Mouse (Mus musculus): Measurements from ENCODE around the gene Furin. TPM values are rescaled to one million over a fixed set of nuclear protein-coding genes. Genes with fewer than 3 reads are reported as not detected.

The Furin gene
- polyA plus RNA-seq, 1 experiment from 2014 or later: 6.3 TPM

GRCm38 (mm10) chr7:80392119-80392518, 13.1 kb downstream of the Furin start:
- 94% methylated on average over 15 of the region's 15 CpGs for WGBS
- Histone ChIP-seq H3K36me3 (replicated peaks) (peaks cover 75% of the 10 kb centered on the region), H3K27me3 (replicated peaks; ENCODE audit: low read depth, poor library complexity, severe bottlenecking) (peaks cover 14% of the 10 kb centered on the region), H3K9me3 (no peaks in the 10 kb centered on the region), H3K27ac (replicated peaks) (no peak overlapping the region), H3K4me3 (no peak overlapping the region), H3K4me1 (peaks cover 19% of the 10 kb centered on the region)
- DNase-seq (ENCODE audit: low spot score): no peak

- Histone ChIP-seq H3K27me3 (replicated peaks; ENCODE audit: low read depth, poor library complexity, severe bottlenecking) (peaks cover 31% of the 10 kb centered on the region), H3K4me1 (peaks cover 31% of the 10 kb centered on the region), H3K4me3 (peak within 1 kb of the TSS; percentile 57), H3K36me3 (replicated peaks) (peaks cover 37% of the 10 kb centered on the region), H3K27ac (replicated peaks) (peak within 1 kb of the TSS; percentile 85), H3K9me3 (no peaks in the 10 kb centered on the region)
- peak; percentile 71 for DNase-seq (ENCODE audit: low spot score)
- whole genome bisulfite sequencing: 5% methylated on average over 33 of the region's 33 CpGs
Measured at GRCm38 (mm10) chr7:80387633-80388543, 17.3 kb downstream of the Furin start, which contains the start of gene Fes. Gene Fes (minus strand): TSS chr7:80387946.

GRCm38 (mm10) chr7:80387033-80387632, 18.1 kb downstream of the Furin start:
- Histone ChIP-seq H3K4me1 (peaks cover 39% of the 10 kb centered on the region), H3K36me3 (replicated peaks) (peaks cover 37% of the 10 kb centered on the region), H3K27ac (replicated peaks) (peak overlapping the region; percentile 85), H3K9me3 (no peaks in the 10 kb centered on the region), H3K27me3 (replicated peaks; ENCODE audit: low read depth, poor library complexity, severe bottlenecking) (peaks cover 38% of the 10 kb centered on the region), H3K4me3 (peak overlapping the region; percentile 57)
- peak; percentile 28 for DNase-seq (ENCODE audit: low spot score)
- whole genome bisulfite sequencing: 17% methylated on average over 17 of the region's 17 CpGs

- no peaks in the 10 kb centered on the region for H3K9me3 ChIP-seq
- 35% methylated on average over 18 of the region's 18 CpGs for WGBS
- H3K4me1 ChIP-seq: peaks cover 41% of the 10 kb centered on the region
- H3K36me3 ChIP-seq (replicated peaks): peaks cover 30% of the 10 kb centered on the region
- peak; percentile 92 for DNase-seq (ENCODE audit: low spot score)
- H3K27ac ChIP-seq (replicated peaks): peak overlapping the region; percentile 85
- H3K4me3 ChIP-seq: peak overlapping the region; percentile 57
- peaks cover 46% of the 10 kb centered on the region for H3K27me3 ChIP-seq (replicated peaks; ENCODE audit: low read depth, poor library complexity, severe bottlenecking)
Measured at GRCm38 (mm10) chr7:80386235-80386930, 18.9 kb downstream of the Furin start.

- no peak for DNase-seq (ENCODE audit: low spot score)
- H3K27ac ChIP-seq (replicated peaks): no peak overlapping the region
- H3K27me3 ChIP-seq (replicated peaks; ENCODE audit: low read depth, poor library complexity, severe bottlenecking): peaks cover 47% of the 10 kb centered on the region
- H3K36me3 ChIP-seq (replicated peaks): peaks cover 15% of the 10 kb centered on the region; the same call in 1 of the 2 replicates
- peaks cover 30% of the 10 kb centered on the region for H3K4me1 ChIP-seq
- no peaks in the 10 kb centered on the region for H3K9me3 ChIP-seq
- WGBS: 74% methylated on average over 11 of the region's 11 CpGs
- H3K4me3 ChIP-seq: no peak overlapping the region
Measured at GRCm38 (mm10) chr7:80382919-80383318, 22.3 kb downstream of the Furin start.

GRCm38 (mm10) chr7:80379531-80379930, 25.7 kb downstream of the Furin start:
- no peak overlapping the region for H3K4me3 ChIP-seq
- H3K36me3 ChIP-seq (replicated peaks): peaks cover 15% of the 10 kb centered on the region; the same call in 1 of the 2 replicates
- peak; percentile 51 for DNase-seq (ENCODE audit: low spot score)
- H3K4me1 ChIP-seq: peaks cover 18% of the 10 kb centered on the region
- WGBS: 67% methylated on average over 13 of the region's 13 CpGs
- H3K27me3 ChIP-seq (replicated peaks; ENCODE audit: low read depth, poor library complexity, severe bottlenecking): peaks cover 32% of the 10 kb centered on the region
- no peak overlapping the region for H3K27ac ChIP-seq (replicated peaks)
- no peaks in the 10 kb centered on the region for H3K9me3 ChIP-seq

- peaks cover 25% of the 10 kb centered on the region for H3K27me3 ChIP-seq (replicated peaks; ENCODE audit: low read depth, poor library complexity, severe bottlenecking)
- no peak overlapping the region for H3K4me3 ChIP-seq
- DNase-seq (ENCODE audit: low spot score): peak; percentile 72
- peaks cover 10% of the 10 kb centered on the region; the same call in 1 of the 2 replicates for H3K36me3 ChIP-seq (replicated peaks)
- no peaks in the 10 kb centered on the region for H3K9me3 ChIP-seq
- H3K4me1 ChIP-seq: peaks cover 11% of the 10 kb centered on the region
- 38% methylated on average over 6 of the region's 6 CpGs for WGBS
- no peak overlapping the region for H3K27ac ChIP-seq (replicated peaks)
Measured at GRCm38 (mm10) chr7:80377471-80377870, 27.8 kb downstream of the Furin start.

GRCm38 (mm10) chr7:80376192-80376591, 29.0 kb downstream of the Furin start:
- H3K4me3 ChIP-seq: no peak overlapping the region
- no peaks in the 10 kb centered on the region for H3K9me3 ChIP-seq
- peaks cover 17% of the 10 kb centered on the region for H3K27me3 ChIP-seq (replicated peaks; ENCODE audit: low read depth, poor library complexity, severe bottlenecking)
- H3K4me1 ChIP-seq: peaks cover 5% of the 10 kb centered on the region; the same call in 1 of the 2 replicates
- 85% methylated on average over 10 of the region's 10 CpGs for WGBS
- H3K27ac ChIP-seq (replicated peaks): no peak overlapping the region
- DNase-seq (ENCODE audit: low spot score): no peak
- H3K36me3 ChIP-seq (replicated peaks): peaks cover 7% of the 10 kb centered on the region; the same call in 1 of the 2 replicates

GRCm38 (mm10) chr7:80375376-80376039, 29.7 kb downstream of the Furin start:
- no peak for DNase-seq (ENCODE audit: low spot score)
- Histone ChIP-seq H3K36me3 (replicated peaks) (peaks cover 7% of the 10 kb centered on the region; the same call in 1 of the 2 replicates), H3K9me3 (no peaks in the 10 kb centered on the region), H3K4me1 (peaks cover 9% of the 10 kb centered on the region; the same call in 1 of the 2 replicates), H3K4me3 (no peak overlapping the region), H3K27me3 (replicated peaks; ENCODE audit: low read depth, poor library complexity, severe bottlenecking) (peaks cover 12% of the 10 kb centered on the region; the same call in 1 of the 2 replicates), H3K27ac (replicated peaks) (no peak overlapping the region)
- 86% methylated on average over 9 of the region's 9 CpGs for WGBS

- WGBS: 90% methylated on average over 3 of the region's 3 CpGs
- Histone ChIP-seq H3K9me3 (no peaks in the 10 kb centered on the region), H3K4me3 (no peak overlapping the region)
Measured at GRCm38 (mm10) chr7:80374733-80375132, 30.5 kb downstream of the Furin start.

GRCm38 (mm10) chr7:80374280-80374679, 31.0 kb downstream of the Furin start:
- Histone ChIP-seq H3K36me3 (replicated peaks) (peaks cover 4% of the 10 kb centered on the region; the same call in 1 of the 2 replicates), H3K4me1 (peaks cover 22% of the 10 kb centered on the region), H3K27ac (replicated peaks) (no peak overlapping the region), H3K9me3 (no peaks in the 10 kb centered on the region), H3K4me3 (no peak overlapping the region), H3K27me3 (replicated peaks; ENCODE audit: low read depth, poor library complexity, severe bottlenecking) (peaks cover 12% of the 10 kb centered on the region; the same call in 1 of the 2 replicates)
- 66% methylated on average over 3 of the region's 3 CpGs for WGBS
- DNase-seq (ENCODE audit: low spot score): no peak

More at GRCm38 (mm10) chr7:80374733-80375132, 30.5 kb downstream of the Furin start:
- H3K27me3 ChIP-seq (replicated peaks; ENCODE audit: low read depth, poor library complexity, severe bottlenecking): peaks cover 12% of the 10 kb centered on the region; the same call in 1 of the 2 replicates
- H3K4me1 ChIP-seq: peaks cover 17% of the 10 kb centered on the region
- H3K36me3 ChIP-seq (replicated peaks): peaks cover 7% of the 10 kb centered on the region; the same call in 1 of the 2 replicates
- no peak for DNase-seq (ENCODE audit: low spot score)
- H3K27ac ChIP-seq (replicated peaks): no peak overlapping the region
